Mouse (Mus musculus): ENCODE measurements around the gene Nup107. TPM values are rescaled to one million over a fixed set of nuclear protein-coding genes. Genes with fewer than 3 reads are reported as not detected.

Nup107 gene
- polyA plus RNA-seq, 1 experiment: 12.8 TPM

DNA sequence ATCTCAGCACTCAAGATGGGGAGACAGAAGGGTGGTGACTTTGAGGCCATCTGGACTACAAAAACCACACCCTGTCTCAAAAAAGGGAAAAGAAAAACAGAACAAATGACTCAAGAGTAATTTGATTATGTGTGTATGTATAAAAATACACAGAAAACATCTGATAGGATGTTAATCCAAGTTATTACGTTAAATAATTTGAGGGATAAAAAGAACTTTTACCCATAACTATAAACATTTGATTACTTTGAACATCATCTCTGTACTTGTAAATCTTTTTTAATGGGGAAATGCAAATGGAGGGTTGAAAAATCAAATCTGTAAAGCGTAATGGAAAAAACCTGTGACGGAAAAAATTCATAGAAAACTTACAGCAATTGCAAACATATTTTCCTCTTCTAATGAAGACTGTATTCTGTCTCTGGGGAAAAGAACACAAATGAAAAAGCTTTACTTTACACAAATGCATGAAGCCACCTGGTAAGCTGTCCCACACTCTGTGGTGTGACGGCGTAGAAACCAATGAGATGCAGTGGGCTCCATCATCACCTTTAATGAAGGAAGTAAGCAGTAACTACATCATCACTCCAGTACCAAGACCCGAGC, 12.1 kb downstream of the Nup107 start:
- TF ChIP-seq POLR2A (IDR thresholded peaks at IDR 0.05; ENCODE audit: extremely low read depth, insufficient read depth, low read length): no peak
- no peak for TF ChIP-seq CTCF (IDR thresholded peaks at IDR 0.05; ENCODE audit: extremely low read depth, insufficient read depth, low read length)
- H3K4me1 ChIP-seq (ENCODE audit: control insufficient read depth, insufficient read depth, low read length): no peaks in the 10 kb centered on the region
- no peak overlapping the region for H3K27ac ChIP-seq (ENCODE audit: insufficient read depth, low read length)
- H3K4me3 ChIP-seq (ENCODE audit: insufficient read depth, low read length): no peak overlapping the region

DNA sequence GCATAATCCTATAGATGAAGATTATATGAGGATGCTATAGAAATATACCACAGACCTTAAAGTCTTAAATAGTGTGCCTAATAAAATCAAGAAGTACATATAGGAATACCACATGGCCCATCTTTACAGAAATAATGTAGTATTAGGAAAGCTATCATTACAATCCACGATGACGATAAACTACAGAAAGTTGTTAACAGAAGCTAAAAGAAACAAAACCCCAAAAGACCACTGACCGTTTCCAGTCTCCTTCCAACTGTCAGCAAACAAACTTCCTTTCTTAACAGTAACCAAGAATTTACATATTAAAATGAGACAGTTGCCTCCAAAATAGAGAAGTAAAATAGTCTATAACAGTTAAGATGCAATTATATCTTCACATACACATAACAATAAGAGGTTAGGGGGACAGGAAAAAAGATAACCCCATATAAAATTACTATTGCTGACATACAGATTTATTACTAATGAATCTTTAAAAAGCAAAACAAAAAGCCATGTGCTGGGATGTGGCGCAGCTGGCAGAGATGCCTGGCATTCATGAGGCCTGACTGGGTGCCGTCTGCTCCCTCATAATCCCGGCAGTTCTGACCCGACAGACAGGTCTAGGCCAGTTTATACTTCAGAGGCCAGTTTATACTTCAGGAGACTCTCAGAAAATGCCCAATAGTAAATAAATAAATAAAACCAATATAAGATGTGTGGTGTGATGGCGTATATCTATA, 12.8 kb downstream of the Nup107 start:
- TF ChIP-seq CTCF (IDR thresholded peaks at IDR 0.05; ENCODE audit: extremely low read depth, insufficient read depth, low read length) (no peak), POLR2A (IDR thresholded peaks at IDR 0.05; ENCODE audit: extremely low read depth, insufficient read depth, low read length) (no peak)
- Histone ChIP-seq H3K27ac (ENCODE audit: insufficient read depth, low read length) (no peak overlapping the region), H3K4me3 (ENCODE audit: insufficient read depth, low read length) (no peak overlapping the region), H3K4me1 (ENCODE audit: control insufficient read depth, insufficient read depth, low read length) (no peaks in the 10 kb centered on the region)

DNA sequence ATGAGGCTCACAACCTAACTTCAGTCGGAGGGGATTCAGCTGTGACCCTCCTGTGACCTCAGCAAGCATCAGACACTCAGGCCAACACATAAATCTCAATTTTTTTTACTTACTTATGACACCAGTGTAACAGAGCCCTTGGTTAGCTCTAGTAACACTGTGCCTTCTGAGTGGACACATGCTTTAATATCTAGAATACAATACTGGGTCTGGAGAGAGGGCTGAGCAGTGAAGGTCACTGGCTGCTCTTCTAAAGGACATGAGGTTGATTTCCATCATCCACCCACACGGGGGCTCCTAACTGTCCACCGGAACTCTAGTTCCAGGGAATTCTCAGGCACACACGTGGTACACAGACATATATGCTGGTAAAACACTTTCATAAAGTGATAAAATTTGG, 13.6 kb downstream of the Nup107 start:
- Histone ChIP-seq H3K4me1 (ENCODE audit: control insufficient read depth, insufficient read depth, low read length) (no peaks in the 10 kb centered on the region), H3K27ac (ENCODE audit: insufficient read depth, low read length) (no peak overlapping the region), H3K4me3 (ENCODE audit: insufficient read depth, low read length) (no peak overlapping the region)
- no peak for TF ChIP-seq CTCF (IDR thresholded peaks at IDR 0.05; ENCODE audit: extremely low read depth, insufficient read depth, low read length)
- no peak for TF ChIP-seq POLR2A (IDR thresholded peaks at IDR 0.05; ENCODE audit: extremely low read depth, insufficient read depth, low read length)

DNA sequence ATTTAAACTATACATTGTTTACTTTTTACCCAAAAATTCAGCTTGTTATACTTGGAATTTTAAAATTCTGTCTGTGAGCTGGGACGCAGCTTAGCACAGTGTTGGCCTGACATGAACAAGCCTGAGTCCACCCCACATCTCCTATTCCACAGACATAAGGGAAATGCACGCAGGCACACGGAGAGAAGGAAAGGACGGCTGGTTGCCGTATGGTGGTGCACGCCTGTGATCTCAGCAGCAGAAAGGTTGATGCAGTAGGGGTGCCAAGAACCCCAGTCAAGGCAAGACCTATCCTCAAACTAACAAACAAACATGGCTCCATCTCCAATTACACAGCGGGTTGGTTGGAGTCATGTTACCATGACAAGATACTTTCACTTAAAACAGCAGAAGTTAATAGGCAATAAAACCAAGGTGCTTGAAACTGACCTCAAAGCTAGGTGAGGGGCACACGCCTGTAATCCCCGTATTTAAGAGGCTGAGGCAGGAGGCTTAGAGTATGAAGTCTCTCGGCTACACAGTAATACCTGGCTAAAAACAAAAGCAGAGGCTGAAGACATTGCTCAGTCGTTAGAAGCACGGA, 14.1 kb downstream of the Nup107 start:
- no peak overlapping the region for H3K27ac ChIP-seq (ENCODE audit: insufficient read depth, low read length)
- no peaks in the 10 kb centered on the region for H3K4me1 ChIP-seq (ENCODE audit: control insufficient read depth, insufficient read depth, low read length)
- no peak overlapping the region for H3K4me3 ChIP-seq (ENCODE audit: insufficient read depth, low read length)
- TF ChIP-seq POLR2A (IDR thresholded peaks at IDR 0.05; ENCODE audit: extremely low read depth, insufficient read depth, low read length) (no peak), CTCF (IDR thresholded peaks at IDR 0.05; ENCODE audit: extremely low read depth, insufficient read depth, low read length) (no peak)

DNA sequence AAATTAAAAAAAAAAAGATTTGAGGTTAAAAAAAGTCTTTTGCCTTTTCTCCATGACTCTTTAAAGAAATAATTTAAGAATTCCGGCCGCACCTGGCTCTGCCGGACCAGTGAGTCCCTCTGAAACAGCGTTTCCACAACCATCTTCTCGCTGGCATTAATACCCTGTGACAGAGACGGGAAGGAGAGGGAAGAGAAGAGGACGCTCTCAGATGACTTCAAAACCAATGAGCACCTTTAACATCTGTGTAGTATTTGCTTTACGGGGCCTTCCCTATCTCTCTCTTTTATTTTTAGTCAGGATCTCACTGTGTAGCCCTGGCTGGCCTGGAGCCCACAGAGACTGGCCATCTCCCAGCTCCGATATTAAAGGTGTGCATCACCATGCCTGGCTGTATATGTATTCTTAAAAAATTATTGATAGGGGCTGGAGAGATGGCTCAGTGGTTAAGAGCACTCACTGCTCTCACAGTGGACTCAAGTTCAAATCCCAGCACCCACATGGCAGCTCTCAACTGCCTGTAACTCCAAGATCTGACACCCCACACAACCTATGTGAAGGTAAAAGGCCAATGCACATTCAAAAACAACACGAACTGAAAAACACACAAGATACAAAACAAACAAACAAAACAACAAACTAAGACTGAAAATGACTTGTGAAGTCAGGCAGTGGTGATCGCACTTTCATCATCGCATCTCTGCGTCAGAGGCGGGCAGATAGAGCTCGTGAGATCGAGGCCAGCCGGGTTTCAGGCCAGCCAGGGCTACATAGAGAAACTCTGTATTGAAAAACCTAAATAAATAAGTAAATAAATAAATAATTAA, 14.8 kb downstream of the Nup107 start:
- Histone ChIP-seq H3K27ac (ENCODE audit: insufficient read depth, low read length) (no peak overlapping the region), H3K4me3 (ENCODE audit: insufficient read depth, low read length) (no peak overlapping the region), H3K4me1 (ENCODE audit: control insufficient read depth, insufficient read depth, low read length) (no peaks in the 10 kb centered on the region)
- no peak for TF ChIP-seq CTCF (IDR thresholded peaks at IDR 0.05; ENCODE audit: extremely low read depth, insufficient read depth, low read length)
- TF ChIP-seq POLR2A (IDR thresholded peaks at IDR 0.05; ENCODE audit: extremely low read depth, insufficient read depth, low read length): no peak

DNA sequence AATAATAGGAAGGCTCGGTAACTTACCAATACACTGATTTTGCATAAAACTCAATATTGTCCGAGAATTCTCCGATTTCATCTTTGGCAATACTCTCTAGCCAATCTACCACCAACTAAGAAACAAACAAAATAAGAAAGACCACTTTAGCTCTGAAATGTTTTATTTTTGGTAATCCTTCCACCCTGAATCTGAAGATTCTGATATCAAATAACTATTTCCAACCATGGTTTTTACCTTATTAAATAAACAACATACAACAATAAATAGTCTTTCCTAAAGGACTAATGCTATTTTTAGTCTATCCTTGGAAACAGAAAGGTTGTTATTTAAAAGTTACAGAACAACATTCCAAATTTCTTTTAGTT, 15.4 kb downstream of the Nup107 start:
- Histone ChIP-seq H3K27ac (ENCODE audit: insufficient read depth, low read length) (no peak overlapping the region), H3K4me3 (ENCODE audit: insufficient read depth, low read length) (no peak overlapping the region), H3K4me1 (ENCODE audit: control insufficient read depth, insufficient read depth, low read length) (no peaks in the 10 kb centered on the region)
- TF ChIP-seq POLR2A (IDR thresholded peaks at IDR 0.05; ENCODE audit: extremely low read depth, insufficient read depth, low read length) (no peak), CTCF (IDR thresholded peaks at IDR 0.05; ENCODE audit: extremely low read depth, insufficient read depth, low read length) (no peak)

DNA sequence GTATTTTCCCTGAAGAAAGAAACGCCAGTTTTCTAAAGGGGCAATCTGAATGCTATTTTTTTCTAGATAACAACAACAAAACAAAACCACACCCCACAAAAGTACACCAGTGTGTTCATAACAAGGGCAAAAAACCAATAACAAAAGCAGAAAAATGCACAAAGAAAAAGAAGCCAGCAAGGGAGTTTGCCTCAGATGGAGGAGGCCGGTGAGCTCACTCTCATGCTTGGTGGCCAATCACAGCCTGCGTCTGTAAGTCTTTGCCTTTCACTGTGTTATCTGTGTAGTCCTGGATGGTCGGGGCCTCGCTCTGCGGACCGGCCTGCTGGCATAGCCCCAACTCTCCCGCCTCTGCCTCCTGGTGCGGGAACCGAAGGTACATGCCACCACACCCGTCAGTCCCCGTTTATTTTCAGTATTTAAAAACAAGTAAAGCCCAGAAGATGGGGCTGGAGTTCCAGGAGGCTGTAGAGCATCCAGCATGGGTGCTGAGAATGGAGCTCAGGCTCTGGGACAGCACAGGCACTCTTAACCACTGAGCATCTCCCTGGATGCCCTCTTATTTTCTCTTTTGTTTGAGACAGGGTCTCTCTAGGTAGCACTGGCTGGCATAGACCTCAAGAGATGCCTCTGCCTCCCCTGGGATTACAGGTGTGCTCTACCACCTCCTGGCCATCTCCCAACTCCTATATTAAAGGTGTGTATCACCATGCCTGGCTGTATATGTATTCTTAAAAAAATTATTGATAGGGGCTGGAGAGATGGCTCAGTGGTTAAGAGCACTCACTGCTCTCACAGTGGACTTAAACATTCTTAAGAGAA, 16.0 kb downstream of the Nup107 start:
- TF ChIP-seq POLR2A (IDR thresholded peaks at IDR 0.05; ENCODE audit: extremely low read depth, insufficient read depth, low read length) (no peak), CTCF (IDR thresholded peaks at IDR 0.05; ENCODE audit: extremely low read depth, insufficient read depth, low read length) (no peak)
- H3K4me3 ChIP-seq (ENCODE audit: insufficient read depth, low read length): no peak overlapping the region
- H3K4me1 ChIP-seq (ENCODE audit: control insufficient read depth, insufficient read depth, low read length): no peaks in the 10 kb centered on the region
- H3K27ac ChIP-seq (ENCODE audit: insufficient read depth, low read length): no peak overlapping the region

DNA sequence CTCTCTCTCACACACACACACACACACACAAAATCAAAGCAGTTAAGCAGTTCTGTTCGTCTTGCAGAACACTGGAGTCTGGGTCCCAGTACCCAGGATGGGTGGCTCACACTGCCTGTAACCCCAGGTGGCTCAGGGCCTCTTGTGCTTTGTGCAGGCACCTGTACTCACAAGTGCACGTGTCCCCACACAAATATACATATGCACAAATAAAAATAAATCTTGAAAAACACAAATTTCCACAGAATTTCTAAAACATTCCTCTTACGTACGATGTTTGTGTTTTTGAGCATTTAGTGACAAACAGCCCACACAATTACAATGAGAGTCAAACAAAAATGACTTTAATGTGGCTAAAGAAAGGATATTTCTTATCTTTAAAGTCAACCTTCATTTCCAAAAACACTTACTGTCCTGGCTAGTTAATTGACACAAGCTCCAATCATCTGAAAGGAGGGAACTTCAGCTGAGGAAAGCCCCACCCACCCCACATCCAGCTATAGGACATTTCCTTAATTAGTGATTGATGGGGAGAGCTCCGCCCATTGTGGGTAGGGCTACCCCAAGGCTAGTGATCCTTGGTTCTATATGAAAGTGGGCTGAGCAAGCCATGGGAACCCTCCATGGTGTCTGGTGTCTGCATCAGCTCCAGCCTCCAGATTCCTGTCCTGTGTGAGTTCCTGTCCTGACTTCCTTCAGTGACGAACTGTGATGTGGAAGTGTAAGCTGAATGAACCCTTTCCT, 16.9 kb downstream of the Nup107 start:
- H3K4me3 ChIP-seq (ENCODE audit: insufficient read depth, low read length): no peak overlapping the region
- H3K4me1 ChIP-seq (ENCODE audit: control insufficient read depth, insufficient read depth, low read length): no peaks in the 10 kb centered on the region
- H3K27ac ChIP-seq (ENCODE audit: insufficient read depth, low read length): no peak overlapping the region
- TF ChIP-seq CTCF (IDR thresholded peaks at IDR 0.05; ENCODE audit: extremely low read depth, insufficient read depth, low read length) (no peak), POLR2A (IDR thresholded peaks at IDR 0.05; ENCODE audit: extremely low read depth, insufficient read depth, low read length) (no peak)

All from cortical plate, adult 2 months (tissue).